Comparison of ENCODE assay signal across 23 mouse cellular contexts in the genomic region with DNA sequence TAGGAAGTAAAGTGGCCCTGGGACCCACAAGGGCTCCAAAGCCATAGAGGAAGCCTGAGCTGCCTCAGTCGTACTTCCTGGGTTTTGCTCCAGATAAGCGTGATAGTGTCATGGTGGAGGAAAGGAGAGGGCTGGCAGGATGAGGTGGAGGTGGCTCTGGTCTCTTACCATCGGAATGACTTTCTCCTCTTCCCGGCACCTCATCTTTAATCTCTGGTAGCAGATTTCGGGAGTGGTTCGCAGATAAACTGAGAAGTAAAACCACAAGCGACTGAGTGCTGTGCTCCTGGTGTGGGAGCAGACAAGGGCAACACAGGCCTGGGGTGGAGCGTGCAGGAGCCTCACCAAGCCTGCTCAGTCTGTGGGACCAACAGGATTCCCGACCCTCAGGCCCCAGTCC. TPM values are rescaled to one million over a fixed set of nuclear protein-coding genes. Genes with fewer than 3 reads are reported as not detected.
DNase-seq lines count a peak whose midpoint lies in the region; ATAC-seq and TF ChIP-seq lines count a peak whose summit lies in the region.
"Had no signal": no experiment of that assay in that cellular context is flagged by ENCODE, and none has a peak within 500 bp of the region (broad histone marks: within the 10 kb centered on the region; RNA-seq: fewer than 3 reads in every experiment).

No protein-coding gene starts in this region.

- peak; percentile 51; the same call in 1 of the 2 replicates for TF ChIP-seq EP300 in liver, embryonic 14.5 days (IDR thresholded peaks at IDR 0.05; ENCODE audit: low read depth)

- H3K9ac ChIP-seq in liver, embryonic 14.5 days (replicated peaks): no peak overlapping the region
- H3K9ac ChIP-seq: embryonic facial prominence, embryonic 15.5 days; forebrain, embryonic 15.5 days; hindbrain, embryonic 14.5 days had no signal

- peaks cover 0 to 5% of the 10 kb centered on the region in 2 experiments; a peak in 2 of 4 replicates for H3K4me1 ChIP-seq in liver, embryonic 14.5 days (replicated peaks; ENCODE audit: control insufficient read depth in 2 of 2, insufficient read depth in 2 of 2, low read length in 1 of 2)
- H3K4me1 ChIP-seq: embryonic facial prominence, embryonic 15.5 days; forebrain, embryonic 10.5 days; forebrain, embryonic 15.5 days; heart, embryonic 10.5 days had no signal

- no peaks in the 10 kb centered on the region for H3K27me3 ChIP-seq in liver, embryonic 14.5 days (ENCODE audit: control insufficient read depth, insufficient read depth, low read length)
- H3K27me3 ChIP-seq: embryonic facial prominence, embryonic 15.5 days; forebrain, embryonic 15.5 days had no signal

- peak; percentile 72 for ATAC-seq in liver, embryonic 14.5 days (ENCODE audit: insufficient read depth)
- peak; percentile 49 for ATAC-seq in megakaryocyte progenitor cell, adult 5-6 weeks (replicated peaks; ENCODE audit: poor library complexity)
- ATAC-seq: CD4-positive, CD25-positive, alpha-beta regulatory T cell, adult 4 months; forebrain, embryonic 15.5 days had no signal

- H3K9me3 ChIP-seq in liver, embryonic 14.5 days (ENCODE audit: control insufficient read depth, low read length): no peaks in the 10 kb centered on the region
- H3K9me3 ChIP-seq: embryonic facial prominence, embryonic 15.5 days; forebrain, embryonic 10.5 days; forebrain, embryonic 15.5 days; heart, embryonic 10.5 days had no signal

- no peak overlapping the region for H3K27ac ChIP-seq in liver, embryonic 14.5 days
- H3K27ac ChIP-seq: embryonic facial prominence, embryonic 15.5 days; forebrain, embryonic 10.5 days; forebrain, embryonic 15.5 days; heart, embryonic 10.5 days; hindbrain, embryonic 14.5 days had no signal

- no peak overlapping the region for H3K4me2 ChIP-seq in liver, embryonic 14.5 days (ENCODE audit: low read depth)
- H3K4me2 ChIP-seq: embryonic facial prominence, embryonic 15.5 days; forebrain, embryonic 15.5 days; hindbrain, embryonic 14.5 days had no signal

- peak; percentile 2 for DNase-seq in adrenal gland, postnatal 14 days
- no peak for DNase-seq in adrenal gland, adult 2 months
- DNase-seq in liver: peak; percentile 19
- no peak for DNase-seq in liver, embryonic 14.5 days (ENCODE audit: low read depth in 3 of 3, low spot score in 3 of 3)
- no peak for DNase-seq in left cerebral cortex, adult 11 months (ENCODE audit: low spot score)
- DNase-seq in embryo, embryonic 9.5 days (ENCODE audit: extremely low spot score): no peak
- no peak for DNase-seq in layer of hippocampus, adult 9-11 months
- DNase-seq: adrenal gland, adult 8-10 months; B cell, adult 2 months; cerebellum, adult 11 months; cerebellum, adult 9-10 months; cerebellum, postnatal 25 days; gastrocnemius, postnatal 10 days; heart, adult 18-20 months; heart, postnatal 14 days had no signal

- H3K36me3 ChIP-seq in liver, embryonic 14.5 days (replicated peaks; ENCODE audit: control insufficient read depth, insufficient read depth, low read depth): peaks cover 6% of the 10 kb centered on the region; the same call in 1 of the 2 replicates

- WGBS in liver, embryonic 14.5 days (ENCODE audit: insufficient replicate concordance): 13% methylated on average over 9 of the region's 9 CpGs

- TF ChIP-seq CTCF in liver, embryonic 14.5 days (IDR thresholded peaks at IDR 0.05; ENCODE audit: low read depth): no peak

- no peak overlapping the region for H3K4me3 ChIP-seq in liver, embryonic 14.5 days (ENCODE audit: insufficient read depth in 1 of 2, low read depth in 2 of 2, low read length in 2 of 2)
- H3K4me3 ChIP-seq: embryonic facial prominence, embryonic 15.5 days; erythroblast, embryonic 14.5 days; forebrain, embryonic 10.5 days; forebrain, embryonic 15.5 days; heart, embryonic 10.5 days had no signal

RNA-seq across cellular contexts. Expression of a gene that starts 18.0 kb away (rescaled TPM):
- 41.9 and 49.5 TPM in 2 replicates for total RNA-seq in adrenal gland, postnatal 14 days (2021)
- 10 to 100 TPM; 59.3 to 87.1 TPM for total RNA-seq in adrenal gland, adult 2 months (2021)
- polyA plus RNA-seq in adrenal gland, adult 2 months (2012; rRNA removed): 54.6 and 62.1 TPM in 2 replicates
- polyA plus RNA-seq in liver, embryonic 14.5 days (2012; rRNA removed): 3.1 and 3.9 TPM in 2 replicates
- 4.9 and 7.0 TPM in 2 replicates for polyA plus RNA-seq in liver, embryonic 14.5 days (2014; fragmentation: Nextera tagmentation; extraction: Ambion mirVana)
- 16.5 and 16.9 TPM in 2 replicates for total RNA-seq in megakaryocyte progenitor cell, adult 5-6 weeks (2015)
- 11.7 and 11.9 TPM in 2 replicates for total RNA-seq in megakaryocyte progenitor cell, adult 5-6 weeks (2017)

RNA-seq across cellular contexts. Expression of a gene that starts 20.3 kb away (rescaled TPM):
- total RNA-seq in adrenal gland, postnatal 14 days (2021): 63.6 and 75.7 TPM in 2 replicates
- total RNA-seq in adrenal gland, adult 2 months (2021): 10 to 100 TPM; 49.2 to 99.6 TPM
- polyA plus RNA-seq in adrenal gland, adult 2 months (2012; rRNA removed): 14.1 and 15.4 TPM in 2 replicates
- 10.2 and 13.6 TPM in 2 replicates for polyA plus RNA-seq in liver, embryonic 14.5 days (2012; rRNA removed)
- polyA plus RNA-seq in liver, embryonic 14.5 days (2014; fragmentation: Nextera tagmentation; extraction: Ambion mirVana): 16.5 and 17.9 TPM in 2 replicates
- total RNA-seq in megakaryocyte progenitor cell, adult 5-6 weeks (2015): 54.0 and 54.9 TPM in 2 replicates
- total RNA-seq in megakaryocyte progenitor cell, adult 5-6 weeks (2017): 14.7 and 21.2 TPM in 2 replicates

Comparison
In these comparisons a context has a peak if more than half of its experiments do, and no peak if none do; other contexts are left out.
1. DNase-seq: peak in adrenal gland, postnatal 14 days (single experiment) and liver (single experiment); none in adrenal gland, adult 2 months (single experiment), liver, embryonic 14.5 days (0 of 3), left cerebral cortex, adult 11 months (single experiment), embryo, embryonic 9.5 days (single experiment) and layer of hippocampus, adult 9-11 months (single experiment).